Mouse (Mus musculus): ENCODE data around the gene Grid1. TPM values are rescaled to one million over a fixed set of nuclear protein-coding genes. Genes with fewer than 3 reads are reported as not detected.

Gene Grid1
- polyA plus RNA-seq, 1 experiment from 2014 or later, result 0.23 TPM

- no peak overlapping the region for H3K9ac ChIP-seq
- H3K4me3 ChIP-seq, result no peak overlapping the region
- H3K4me1 ChIP-seq, result no peaks in the 10 kb centered on the region
- 74% methylated on average over 7 of the region's 7 CpGs for WGBS (ENCODE audit: insufficient replicate concordance)
- H3K4me2 ChIP-seq, result no peak overlapping the region
- H3K27ac ChIP-seq, result no peak overlapping the region
- H3K9me3 ChIP-seq (replicated peaks), result no peaks in the 10 kb centered on the region
- ATAC-seq, result no peak
- H3K27me3 ChIP-seq (replicated peaks), result no peaks in the 10 kb centered on the region
- H3K36me3 ChIP-seq, result no peaks in the 10 kb centered on the region
These were observed 633.8 kb downstream of the Grid1 start for GRCm38 (mm10) chr14:35453702-35454101.

GRCm38 (mm10) chr14:35468254-35468653 lies 648.3 kb downstream of the Grid1 start:
- H3K9me3 ChIP-seq (replicated peaks), result no peaks in the 10 kb centered on the region
- no peak for ATAC-seq
- H3K4me3 ChIP-seq, result no peak overlapping the region
- no peaks in the 10 kb centered on the region for H3K36me3 ChIP-seq
- H3K4me2 ChIP-seq, result no peak overlapping the region
- H3K27ac ChIP-seq, result no peak overlapping the region
- H3K9ac ChIP-seq, result no peak overlapping the region
- no peaks in the 10 kb centered on the region for H3K4me1 ChIP-seq
- WGBS (ENCODE audit: insufficient replicate concordance), result 69% methylated on average over 6 of the region's 6 CpGs
- no peaks in the 10 kb centered on the region for H3K27me3 ChIP-seq (replicated peaks)

GRCm38 (mm10) chr14:35486017-35486416 lies 666.1 kb downstream of the Grid1 start:
- H3K4me3 ChIP-seq, result no peak overlapping the region
- H3K9ac ChIP-seq, result no peak overlapping the region
- H3K36me3 ChIP-seq, result no peaks in the 10 kb centered on the region
- no peaks in the 10 kb centered on the region for H3K9me3 ChIP-seq (replicated peaks)
- ATAC-seq, result no peak
- 67% methylated on average over 2 of the region's 2 CpGs for WGBS (ENCODE audit: insufficient replicate concordance)
- no peaks in the 10 kb centered on the region for H3K4me1 ChIP-seq
- H3K27ac ChIP-seq, result no peak overlapping the region
- no peak overlapping the region for H3K4me2 ChIP-seq
- no peaks in the 10 kb centered on the region for H3K27me3 ChIP-seq (replicated peaks)

- Histone ChIP-seq H3K27me3 (replicated peaks) (no peaks in the 10 kb centered on the region), H3K9me3 (replicated peaks) (no peaks in the 10 kb centered on the region), H3K27ac (no peak overlapping the region), H3K4me3 (no peak overlapping the region), H3K4me1 (no peaks in the 10 kb centered on the region), H3K9ac (no peak overlapping the region), H3K36me3 (no peaks in the 10 kb centered on the region), H3K4me2 (no peak overlapping the region)
- 51% methylated on average over 4 of the region's 5 CpGs for WGBS (ENCODE audit: insufficient replicate concordance)
- no peak for ATAC-seq
These were observed 682.4 kb downstream of the Grid1 start for GRCm38 (mm10) chr14:35502324-35502723.

GRCm38 (mm10) chr14:35519402-35519801 lies 699.5 kb downstream of the Grid1 start:
- H3K9me3 ChIP-seq (replicated peaks), result no peaks in the 10 kb centered on the region; the same call in 1 of the 2 replicates
- H3K4me3 ChIP-seq, result no peak overlapping the region
- H3K4me1 ChIP-seq, result no peaks in the 10 kb centered on the region
- no peak overlapping the region for H3K4me2 ChIP-seq
- no peak overlapping the region for H3K9ac ChIP-seq
- no peak overlapping the region for H3K27ac ChIP-seq
- H3K27me3 ChIP-seq (replicated peaks), result no peaks in the 10 kb centered on the region
- H3K36me3 ChIP-seq, result no peaks in the 10 kb centered on the region
- no peak for ATAC-seq

GRCm38 (mm10) chr14:35538835-35539234 lies 718.9 kb downstream of the Grid1 start:
- H3K4me1 ChIP-seq, result no peaks in the 10 kb centered on the region
- H3K4me3 ChIP-seq, result no peak overlapping the region
- no peaks in the 10 kb centered on the region for H3K27me3 ChIP-seq (replicated peaks)
- no peak overlapping the region for H3K9ac ChIP-seq
- WGBS (ENCODE audit: insufficient replicate concordance), result 66% methylated on average over 3 of the region's 3 CpGs
- no peak overlapping the region for H3K27ac ChIP-seq
- 0 out of 2 replicates have a peak, but pooled peaks cover 2% of the 10 kb centered on the region for H3K9me3 ChIP-seq (replicated peaks)
- no peak for ATAC-seq
- no peaks in the 10 kb centered on the region for H3K36me3 ChIP-seq
- H3K4me2 ChIP-seq, result no peak overlapping the region

GRCm38 (mm10) chr14:35541254-35541991 lies 721.5 kb downstream of the Grid1 start:
- Histone ChIP-seq H3K36me3 (no peaks in the 10 kb centered on the region), H3K4me3 (no peak overlapping the region), H3K9ac (no peak overlapping the region), H3K27ac (no peak overlapping the region), H3K4me1 (no peaks in the 10 kb centered on the region), H3K9me3 (replicated peaks) (no peaks in the 10 kb centered on the region), H3K4me2 (no peak overlapping the region), H3K27me3 (replicated peaks) (no peaks in the 10 kb centered on the region)
- WGBS (ENCODE audit: insufficient replicate concordance), result 57% methylated on average over 4 of the region's 4 CpGs
- no peak for ATAC-seq

- H3K4me2 ChIP-seq, result no peak overlapping the region
These were observed 722.1 kb downstream of the Grid1 start for GRCm38 (mm10) chr14:35541992-35542380.

GRCm38 (mm10) chr14:35554288-35554687 lies 734.4 kb downstream of the Grid1 start:
- Histone ChIP-seq H3K27ac (no peak overlapping the region), H3K27me3 (replicated peaks) (no peaks in the 10 kb centered on the region), H3K36me3 (no peaks in the 10 kb centered on the region), H3K9ac (no peak overlapping the region), H3K9me3 (replicated peaks) (no peaks in the 10 kb centered on the region), H3K4me2 (no peak overlapping the region), H3K4me3 (no peak overlapping the region), H3K4me1 (no peaks in the 10 kb centered on the region)
- no peak for ATAC-seq
- WGBS (ENCODE audit: insufficient replicate concordance), result 61% methylated on average over 3 of the region's 3 CpGs

More at GRCm38 (mm10) chr14:35541992-35542380, 722.1 kb downstream of the Grid1 start:
- Histone ChIP-seq H3K9me3 (replicated peaks) (no peaks in the 10 kb centered on the region), H3K4me3 (no peak overlapping the region), H3K9ac (no peak overlapping the region), H3K27me3 (replicated peaks) (no peaks in the 10 kb centered on the region), H3K4me1 (no peaks in the 10 kb centered on the region), H3K36me3 (no peaks in the 10 kb centered on the region), H3K27ac (no peak overlapping the region)
- 49% methylated on average over 1 of the region's 1 CpGs for WGBS (ENCODE audit: insufficient replicate concordance)
- no peak for ATAC-seq

- Histone ChIP-seq H3K9ac (no peak overlapping the region), H3K27ac (no peak overlapping the region), H3K27me3 (replicated peaks) (no peaks in the 10 kb centered on the region), H3K4me3 (no peak overlapping the region), H3K9me3 (replicated peaks) (no peaks in the 10 kb centered on the region), H3K4me1 (no peaks in the 10 kb centered on the region), H3K36me3 (no peaks in the 10 kb centered on the region), H3K4me2 (no peak overlapping the region)
- ATAC-seq, result no peak
- 75% methylated on average over 3 of the region's 3 CpGs for WGBS (ENCODE audit: insufficient replicate concordance)
These were observed 741.5 kb downstream of the Grid1 start for GRCm38 (mm10) chr14:35561244-35561893.

- no peaks in the 10 kb centered on the region for H3K27me3 ChIP-seq (replicated peaks)
- ATAC-seq, result no peak
- no peaks in the 10 kb centered on the region for H3K9me3 ChIP-seq (replicated peaks)
- H3K9ac ChIP-seq, result no peak overlapping the region
- no peak overlapping the region for H3K4me2 ChIP-seq
- no peaks in the 10 kb centered on the region for H3K4me1 ChIP-seq
- 68% methylated on average over 4 of the region's 4 CpGs for WGBS (ENCODE audit: insufficient replicate concordance)
- no peaks in the 10 kb centered on the region for H3K36me3 ChIP-seq
- no peak overlapping the region for H3K27ac ChIP-seq
- no peak overlapping the region for H3K4me3 ChIP-seq
These were observed 753.1 kb downstream of the Grid1 start for GRCm38 (mm10) chr14:35572991-35573502.

GRCm38 (mm10) chr14:35574489-35574888 lies 754.6 kb downstream of the Grid1 start:
- H3K27me3 ChIP-seq (replicated peaks), result no peaks in the 10 kb centered on the region
- H3K36me3 ChIP-seq, result no peaks in the 10 kb centered on the region
- H3K4me1 ChIP-seq, result no peaks in the 10 kb centered on the region
- no peak overlapping the region for H3K27ac ChIP-seq
- no peak for ATAC-seq
- H3K4me2 ChIP-seq, result no peak overlapping the region
- no peak overlapping the region for H3K4me3 ChIP-seq
- H3K9ac ChIP-seq, result no peak overlapping the region
- WGBS (ENCODE audit: insufficient replicate concordance), result 51% methylated on average over 2 of the region's 2 CpGs
- H3K9me3 ChIP-seq (replicated peaks), result no peaks in the 10 kb centered on the region

Data from liver, embryonic 12.5 days (tissue).